Mouse (Mus musculus) myocyte (in vitro differentiated cells): ENCODE measurements at regions not wholly inside any gene's neighbourhood (a gene's known extent, or its start where the extent isn't known, plus 50 kb on each side); places are given as distances from the start of the nearest gene placed in this dataset.

Experiments used
- H3K27me3 ChIP-seq: one replicate; pipeline ENCODE4 v1.6.1; 2011; ENCODE audit not compliant: control insufficient read depth, insufficient read depth, insufficient read length
- H3K36me3 ChIP-seq: one replicate; pipeline ENCODE4 v1.6.1; 2011; ENCODE audit not compliant: control insufficient read depth, insufficient read depth
- H3K4me2 ChIP-seq: one replicate; pipeline ENCODE4 v1.6.1; 2011; ENCODE audit warnings: low read depth, control low read depth
- H3K4me3 ChIP-seq: one replicate; pipeline ENCODE4 v1.5.1; 2011; ENCODE audit warnings: mild to moderate bottlenecking, control low read depth, moderate library complexity
- H3K79me2 ChIP-seq: one replicate; pipeline ENCODE4 v1.6.1; 2011; ENCODE audit not compliant: control insufficient read depth, insufficient read depth
- H3ac ChIP-seq: one replicate; pipeline ENCODE4 v1.6.1; 2011; ENCODE audit not compliant: control insufficient read depth, insufficient read length
- CEBPB ChIP-seq: IDR thresholded peaks from 2 replicates; pipeline ENCODE4 v1.6.1; 2011; ENCODE audit warnings: mild to moderate bottlenecking, moderate library complexity; ENCODE audit not compliant: poor library complexity, insufficient read depth, severe bottlenecking
- E2F4 ChIP-seq: IDR thresholded peaks from one replicate; pipeline ENCODE4 v1.6.1; 2011; ENCODE audit warnings: mild to moderate bottlenecking, control low read depth, moderate library complexity; ENCODE audit not compliant: insufficient read depth
- MAX ChIP-seq: IDR thresholded peaks from one replicate; pipeline ENCODE4 v1.6.1; 2011; ENCODE audit warnings: low read depth, mild to moderate bottlenecking, control low read depth
- MYOD1 ChIP-seq, 3 experiments: IDR thresholded peaks; one replicate each; pipeline ENCODE4 v1.6.1; 2011; ENCODE audit warnings: control low read depth in 2 of 3, low read depth in 2 of 3, mild to moderate bottlenecking in 2 of 3, moderate library complexity in 1 of 3; ENCODE audit not compliant: insufficient read length in 2 of 3, control insufficient read depth in 1 of 3
- MYOG ChIP-seq, 3 experiments: IDR thresholded peaks; one replicate each; pipeline ENCODE4 v1.6.1; 2011; ENCODE audit warnings: control low read depth in 2 of 3, low read depth in 2 of 3, mild to moderate bottlenecking in 2 of 3; ENCODE audit not compliant: insufficient read length in 2 of 3, control insufficient read depth in 1 of 3, insufficient read depth in 1 of 3
- POLR2A ChIP-seq: IDR thresholded peaks from one replicate; pipeline ENCODE4 v1.6.1; 2011; ENCODE audit warnings: low read depth, mild to moderate bottlenecking, control low read depth, moderate library complexity; ENCODE audit not compliant: insufficient read length
- POLR2AphosphoS2 ChIP-seq: IDR thresholded peaks from one replicate; pipeline ENCODE4 v1.6.1; 2011; ENCODE audit warnings: low read depth, control low read depth; ENCODE audit not compliant: insufficient read length
- REST ChIP-seq: IDR thresholded peaks from one replicate; pipeline ENCODE4 v1.6.1; 2011; ENCODE audit warnings: mild to moderate bottlenecking, control low read depth, moderate library complexity; ENCODE audit not compliant: insufficient read depth, insufficient read length
- SRF ChIP-seq: IDR thresholded peaks from one replicate; pipeline ENCODE4 v1.6.1; 2011; ENCODE audit warnings: low read depth; ENCODE audit not compliant: control insufficient read depth, insufficient read length
- TCF12 ChIP-seq: IDR thresholded peaks from one replicate; pipeline ENCODE4 v1.6.1; 2011; ENCODE audit warnings: mild to moderate bottlenecking, control low read depth; ENCODE audit not compliant: poor library complexity, insufficient read depth, severe bottlenecking
- TCF3 ChIP-seq: IDR thresholded peaks from one replicate; pipeline ENCODE4 v1.6.1; 2011; ENCODE audit warnings: low read depth, control low read depth; ENCODE audit not compliant: insufficient read length
- USF1 ChIP-seq: IDR thresholded peaks from one replicate; pipeline ENCODE4 v1.6.1; 2011; ENCODE audit warnings: low read depth, mild to moderate bottlenecking, control low read depth, moderate library complexity

GRCm38 (mm10) chr15:92840035-92840434 lies 434.9 kb downstream of the Gxylt1 start:
- Histone ChIP-seq H3K36me3 (no peaks in the 10 kb centered on the region), H3K79me2 (no peaks in the 10 kb centered on the region), H3ac (no peak overlapping the region), H3K4me3 (no peak overlapping the region), H3K27me3 (no peaks in the 10 kb centered on the region), H3K4me2 (no peak overlapping the region)
- no peak for TF ChIP-seq REST
- no peak for TF ChIP-seq POLR2A
- TF ChIP-seq MAX = no peak
- no peak for TF ChIP-seq USF1
- no peak for TF ChIP-seq MYOG (IDR thresholded peaks at IDR 0.05; ENCODE audit: control insufficient read depth in 1 of 3, insufficient read depth in 1 of 3, insufficient read length in 2 of 3, low read depth in 2 of 3)
- TF ChIP-seq CEBPB = no peak
- no peak for TF ChIP-seq TCF3
- no peak for TF ChIP-seq POLR2AphosphoS2
- no peak for TF ChIP-seq TCF12
- no peak for TF ChIP-seq SRF
- TF ChIP-seq MYOD1 (IDR thresholded peaks at IDR 0.05; ENCODE audit: control insufficient read depth in 1 of 3, insufficient read length in 2 of 3, low read depth in 2 of 3) = no peak
- no peak for TF ChIP-seq E2F4

- TF ChIP-seq TCF3 (no peak), MYOG (IDR thresholded peaks at IDR 0.05; ENCODE audit: control insufficient read depth in 1 of 3, insufficient read depth in 1 of 3, insufficient read length in 2 of 3, low read depth in 2 of 3) (no peak), POLR2AphosphoS2 (no peak), TCF12 (no peak), POLR2A (no peak), CEBPB (no peak), MAX (no peak), SRF (no peak), E2F4 (no peak), USF1 (no peak), MYOD1 (IDR thresholded peaks at IDR 0.05; ENCODE audit: control insufficient read depth in 1 of 3, insufficient read length in 2 of 3, low read depth in 2 of 3) (no peak), REST (no peak)
- no peaks in the 10 kb centered on the region for H3K36me3 ChIP-seq
- no peaks in the 10 kb centered on the region for H3K27me3 ChIP-seq
- no peak overlapping the region for H3ac ChIP-seq
- no peak overlapping the region for H3K4me2 ChIP-seq
- H3K79me2 ChIP-seq = no peaks in the 10 kb centered on the region
- H3K4me3 ChIP-seq = no peak overlapping the region
Observed at GRCm38 (mm10) chr15:92839611-92840010, 435.4 kb downstream of the Gxylt1 start.

- Histone ChIP-seq H3K4me3 (no peak overlapping the region), H3K36me3 (no peaks in the 10 kb centered on the region), H3K27me3 (no peaks in the 10 kb centered on the region), H3K4me2 (no peak overlapping the region), H3ac (no peak overlapping the region), H3K79me2 (no peaks in the 10 kb centered on the region)
- TF ChIP-seq MAX (no peak), MYOD1 (IDR thresholded peaks at IDR 0.05; ENCODE audit: control insufficient read depth in 1 of 3, insufficient read length in 2 of 3, low read depth in 2 of 3) (no peak), SRF (no peak), MYOG (IDR thresholded peaks at IDR 0.05; ENCODE audit: control insufficient read depth in 1 of 3, insufficient read depth in 1 of 3, insufficient read length in 2 of 3, low read depth in 2 of 3) (no peak), E2F4 (no peak), TCF3 (no peak), POLR2A (no peak), REST (no peak), CEBPB (no peak), TCF12 (no peak), POLR2AphosphoS2 (no peak), USF1 (no peak)
Observed at GRCm38 (mm10) chr15:92826136-92826535, 429.5 kb downstream of the Pdzrn4 start.
